Mouse (Mus musculus): ENCODE results near the gene Serpinb9d. TPM values are rescaled to one million over a fixed set of nuclear protein-coding genes. Genes with fewer than 3 reads are reported as not detected.
"Not testable (repeated sequence)": the region's sequence is repeated elsewhere in the genome, so short reads cannot be mapped to it uniquely, and the experiment has no call there.

The Serpinb9d gene
- total RNA-seq (2022) = not detected

DNA sequence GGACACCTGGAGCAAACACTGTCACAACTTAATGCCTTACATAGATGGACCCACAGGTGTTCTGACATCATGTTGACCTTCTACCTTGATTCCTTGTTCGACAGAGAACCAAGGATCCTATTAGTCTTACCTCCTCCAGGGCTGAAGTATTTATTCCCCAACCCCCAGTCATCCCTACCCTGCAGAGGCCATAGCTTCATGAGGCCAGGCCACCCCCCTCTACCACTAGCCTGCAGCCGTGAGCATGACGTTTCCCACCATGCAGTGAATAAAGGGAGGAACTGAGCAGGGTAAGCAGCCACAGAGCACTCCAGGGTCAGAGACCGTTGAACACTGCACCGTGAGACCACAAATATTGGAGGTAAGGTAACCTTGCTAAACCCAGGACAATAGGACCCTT, at the start of gene Serpinb9d:
Gene Serpinb9d (plus strand): TSS at position 301 of the 400 bp plus-strand sequence.
- no peak for DNase-seq (ENCODE audit: low spot score in 2 of 2)

DNA sequence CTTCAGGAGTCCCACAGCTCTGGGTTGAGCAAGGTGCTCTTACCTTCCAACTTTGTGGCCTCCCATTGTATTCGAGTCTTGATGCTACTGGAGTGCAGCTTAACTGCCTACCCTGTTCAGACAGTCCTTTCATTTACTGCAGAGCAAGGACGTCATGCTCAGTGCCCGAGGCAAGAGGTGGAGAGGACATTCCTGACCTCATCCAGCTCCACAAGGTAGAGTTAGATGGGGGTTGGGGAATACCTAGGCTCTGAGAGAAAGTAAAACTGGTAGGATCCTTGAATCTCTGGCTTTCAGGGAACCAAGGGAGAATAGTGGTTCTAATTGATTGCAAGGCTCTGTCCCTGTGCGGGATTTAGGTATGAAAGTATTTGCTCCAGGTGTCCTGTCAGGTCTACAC, 33.1 kb upstream of the Serpinb9d start, which contains the start of gene Serpinb9c:
Gene Serpinb9c (minus strand): TSS at position 101 of the 400 bp plus-strand sequence.
- no peak for DNase-seq (ENCODE audit: low spot score in 2 of 2)

GRCm38 (mm10) chr13:33190486-33190885, 2.3 kb upstream of the Serpinb9d start:
- DNase-seq (ENCODE audit: low spot score in 2 of 2) = not testable (repeated sequence)

- no peak for DNase-seq (ENCODE audit: low spot score in 2 of 2)
Measured at GRCm38 (mm10) chr13:33199740-33200139, 7.0 kb downstream of the Serpinb9d start.

GRCm38 (mm10) chr13:33249312-33249711, 56.6 kb downstream of the Serpinb9d start, which contains the start of gene Serpinb9e:
Gene Serpinb9e, plus strand, starts transcription at chr13:33249612.
- not testable (repeated sequence) for DNase-seq (ENCODE audit: low spot score in 2 of 2)

Other genes starting within 250 kb of the Serpinb9d start
- 1 to 10 TPM; 1.6 to 2.7 (median 2.3) TPM for gene Serpinb6b, start 227.8 kb upstream of the Serpinb9d start, total RNA-seq (2022)
- gene Serpinb9, start 189.7 kb upstream of the Serpinb9d start, total RNA-seq (2022) = 1 to 10 TPM; 1.5 to 2.5 (median 1.9) TPM
- not detected for gene Serpinb9b, start 165.5 kb upstream of the Serpinb9d start, total RNA-seq (2022)
- gene Serpinb1b, start 114.4 kb upstream of the Serpinb9d start, total RNA-seq (2022) = not detected
- gene Serpinb9c, start 33.2 kb upstream of the Serpinb9d start, total RNA-seq (2022) = not detected
- not detected for gene Serpinb9e, start 56.7 kb downstream of the Serpinb9d start, total RNA-seq (2022)
- not detected for gene Serpinb9f, start 131.1 kb downstream of the Serpinb9d start, total RNA-seq (2022)
- gene Gm11397, start 202.8 kb downstream of the Serpinb9d start, total RNA-seq (2022) = not detected